Mouse (Mus musculus): ENCODE measurements around the gene Kcnb1.

DNA sequence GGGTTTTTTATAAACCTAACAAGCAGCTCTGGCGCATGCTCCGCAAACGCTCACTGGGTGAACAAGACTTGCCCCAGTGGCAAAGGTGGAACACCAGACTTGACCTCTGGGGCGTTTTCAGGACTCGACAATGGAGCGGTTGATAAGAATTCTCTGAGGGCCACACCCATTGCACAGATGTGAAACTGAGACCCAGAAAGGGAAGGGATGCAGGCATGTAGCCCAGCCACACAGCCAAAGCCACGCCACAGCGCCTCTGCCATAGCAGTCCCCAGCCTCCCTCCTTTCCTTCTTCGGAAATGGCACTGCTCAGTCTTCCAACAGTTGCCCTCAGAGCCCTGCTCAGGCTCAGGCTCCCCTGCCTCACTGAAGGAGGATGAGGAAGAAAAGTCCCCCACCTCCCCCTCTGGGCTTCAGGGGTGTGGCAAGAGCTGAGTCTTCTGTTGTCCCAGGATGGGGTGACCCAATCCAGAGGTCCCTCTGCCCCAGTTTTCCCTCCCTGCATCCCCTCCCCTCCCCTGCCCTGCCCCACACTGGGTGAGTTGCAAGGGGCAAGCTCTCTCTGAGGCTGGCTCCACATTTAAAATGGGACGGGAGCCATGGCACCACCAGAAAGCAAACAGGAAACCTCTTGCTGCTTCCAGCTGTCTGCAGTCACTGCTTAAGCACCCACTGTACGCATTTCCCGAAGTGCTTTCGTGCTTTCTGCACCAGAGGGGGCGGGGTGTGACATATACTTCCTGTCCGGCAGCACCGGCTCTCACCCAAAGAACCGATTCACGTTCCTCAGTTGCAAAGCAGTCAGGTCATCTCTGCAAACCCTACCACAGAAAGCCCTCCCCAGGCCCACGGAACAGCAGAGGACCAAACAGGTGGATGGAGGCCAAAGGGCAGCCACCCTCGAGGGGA, 61.0 kb downstream of the Kcnb1 start:
- TF ChIP-seq POLR2A (IDR thresholded peaks at IDR 0.05; ENCODE audit: borderline replicate concordance, low read depth, low read length) (no peak), CTCF (IDR thresholded peaks at IDR 0.05; ENCODE audit: low read depth, low read length) (no peak)
